Mouse (Mus musculus) brain, adult 2 months (tissue): ENCODE results near the gene Zcchc8.
"Not testable (repeated sequence)": the region's sequence is repeated elsewhere in the genome, so short reads cannot be mapped to it uniquely, and the experiment has no call there.

ENCODE experiments used
- DNase-seq: peaks from one replicate; pipeline ENCODE4 v3.0.0; 2011; ENCODE audit warnings: low read depth, low spot score

Gene Zcchc8

DNA sequence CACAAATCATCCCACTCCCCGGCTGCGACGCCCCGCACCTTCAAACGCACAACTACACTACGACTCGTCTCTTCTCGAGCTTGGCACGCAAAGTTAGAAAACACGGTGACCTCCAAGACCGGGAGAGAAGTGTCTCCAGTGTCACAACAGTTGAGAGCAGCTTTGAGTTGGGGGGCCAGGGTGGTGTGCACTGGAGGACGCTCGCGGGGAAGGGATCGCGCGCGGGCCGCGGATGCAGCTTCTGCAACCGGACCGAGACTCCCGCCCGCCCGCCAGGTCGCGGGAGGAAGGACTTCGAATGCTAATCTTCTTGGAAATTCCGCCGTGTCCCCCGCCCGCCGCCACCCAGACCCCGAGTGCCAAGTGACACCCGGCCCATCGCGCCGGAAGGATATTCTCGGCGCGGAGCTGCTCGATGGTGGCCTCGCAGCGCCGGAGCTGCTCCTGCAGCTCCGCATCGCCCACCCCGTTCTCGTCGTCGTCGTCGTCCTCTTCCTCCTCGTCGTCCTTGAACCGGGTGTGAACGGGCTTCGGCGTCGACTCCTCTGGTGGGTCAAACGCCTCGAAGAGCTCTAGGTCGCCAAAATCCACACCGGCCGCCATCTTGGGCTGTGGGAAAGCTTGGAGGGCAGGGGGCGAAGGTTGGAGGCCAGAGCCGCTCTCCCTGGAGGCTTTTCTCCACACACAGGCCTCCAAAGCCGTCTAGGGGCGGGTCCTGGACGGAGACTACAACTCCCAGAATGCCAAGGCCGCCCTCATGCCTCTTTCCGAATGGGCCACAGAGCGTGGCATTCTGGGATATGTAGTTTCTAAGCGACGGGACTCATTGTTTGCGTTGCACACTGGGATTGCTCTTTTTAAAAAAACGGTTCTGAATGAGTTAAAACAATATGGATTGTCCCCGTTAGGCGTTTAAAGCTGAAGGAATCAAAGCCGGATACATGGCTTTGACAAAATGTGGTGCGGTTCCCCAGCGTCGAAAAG lies at the start of gene Zcchc8:
Gene Zcchc8, minus strand, starts transcription at position 773 of the 984 bp plus-strand sequence.
- peak; percentile 99 for DNase-seq

DNA sequence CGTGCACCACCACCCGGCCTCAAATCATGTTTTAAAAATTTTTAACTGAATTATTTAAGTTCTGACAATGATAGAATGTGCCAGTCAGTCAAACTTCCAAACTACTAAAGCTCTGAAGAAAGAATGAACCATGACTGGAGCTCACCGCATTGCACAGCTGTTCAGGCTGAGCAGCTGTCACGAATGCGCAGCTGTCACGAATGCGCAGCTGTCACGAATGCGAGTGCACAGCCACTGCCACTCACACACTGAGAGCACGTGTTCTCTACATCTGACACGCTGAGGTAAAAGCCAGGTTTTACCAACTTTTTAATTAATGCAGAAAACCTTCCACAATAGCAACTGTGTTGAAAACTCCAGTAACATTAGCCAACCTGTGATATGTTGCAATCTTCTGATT lies 45.6 kb upstream of the Zcchc8 start:
- DNase-seq: not testable (repeated sequence)

DNA sequence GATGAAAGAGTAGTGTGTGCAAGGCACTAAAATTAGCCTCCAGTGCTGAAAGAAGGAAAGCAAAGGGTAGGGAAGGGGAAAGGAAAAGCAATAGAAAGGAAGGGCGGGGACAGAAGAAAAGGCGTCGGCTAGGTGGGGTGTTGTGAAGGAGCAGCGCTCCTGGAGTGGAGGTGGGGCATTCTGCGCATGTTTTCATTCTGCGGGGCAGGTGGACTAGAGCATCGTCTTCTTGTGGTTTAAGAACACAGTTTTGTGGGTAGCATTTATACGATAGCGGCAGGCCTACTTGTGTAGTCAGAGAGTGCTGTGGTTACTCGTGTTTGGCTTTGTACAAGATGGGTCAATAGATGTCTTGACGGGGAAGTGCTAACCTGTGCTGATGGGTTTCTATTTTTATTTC lies 44.6 kb upstream of the Zcchc8 start:
- DNase-seq: no peak

GRCm38 (mm10) chr5:123749065-123750064 lies 28.5 kb upstream of the Zcchc8 start, which contains the start of the genes Rsrc2 and Kntc1:
Gene Rsrc2 (minus strand): TSS chr5:123749414.
Gene Kntc1 (plus strand): TSS chr5:123749716.
- peak; percentile 100 for DNase-seq

GRCm38 (mm10) chr5:123748339-123749064 lies 27.6 kb upstream of the Zcchc8 start:
- DNase-seq: no peak

GRCm38 (mm10) chr5:123747604-123748003 lies 26.7 kb upstream of the Zcchc8 start:
- peak; percentile 21 for DNase-seq

DNA sequence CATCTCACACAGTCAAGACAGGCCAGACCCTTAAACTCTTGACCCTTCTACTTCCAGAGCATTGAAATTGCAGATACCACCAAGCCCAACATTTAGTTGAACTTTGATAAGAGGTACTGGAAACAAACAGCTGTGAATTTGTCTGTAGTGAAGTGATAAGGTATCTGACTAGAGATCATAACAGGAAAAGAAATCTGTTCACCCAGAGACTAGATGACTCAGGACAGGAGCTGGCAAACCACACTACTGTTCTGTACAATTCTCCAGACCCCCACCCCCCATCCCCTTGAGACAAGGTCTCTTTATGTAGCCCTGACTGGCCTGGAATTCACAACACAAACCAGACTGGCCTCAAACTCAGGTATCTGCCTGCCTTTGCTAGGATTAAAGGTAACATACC lies 25.4 kb upstream of the Zcchc8 start:
- no peak for DNase-seq

DNA sequence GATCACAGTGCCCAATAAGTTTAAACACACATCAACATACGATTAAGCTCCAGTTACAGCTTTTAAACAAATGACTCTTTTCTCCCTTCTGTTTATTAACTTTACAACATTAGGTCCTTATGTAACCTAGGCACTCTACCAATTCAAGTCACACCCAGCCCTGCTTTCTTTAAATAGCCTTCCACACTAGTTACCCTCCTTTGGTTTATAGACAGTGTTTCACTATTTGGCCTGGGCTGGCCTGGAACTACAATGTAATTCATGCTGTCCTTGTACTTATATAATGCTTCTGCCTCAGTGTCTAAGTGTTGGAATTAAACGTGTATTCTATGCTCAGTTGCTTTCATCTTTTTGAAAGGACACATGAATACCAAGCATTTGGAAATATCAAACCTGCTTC lies 23.5 kb upstream of the Zcchc8 start:
- DNase-seq: no peak

GRCm38 (mm10) chr5:123730981-123731380 lies 10.1 kb upstream of the Zcchc8 start:
- DNase-seq: no peak

DNA sequence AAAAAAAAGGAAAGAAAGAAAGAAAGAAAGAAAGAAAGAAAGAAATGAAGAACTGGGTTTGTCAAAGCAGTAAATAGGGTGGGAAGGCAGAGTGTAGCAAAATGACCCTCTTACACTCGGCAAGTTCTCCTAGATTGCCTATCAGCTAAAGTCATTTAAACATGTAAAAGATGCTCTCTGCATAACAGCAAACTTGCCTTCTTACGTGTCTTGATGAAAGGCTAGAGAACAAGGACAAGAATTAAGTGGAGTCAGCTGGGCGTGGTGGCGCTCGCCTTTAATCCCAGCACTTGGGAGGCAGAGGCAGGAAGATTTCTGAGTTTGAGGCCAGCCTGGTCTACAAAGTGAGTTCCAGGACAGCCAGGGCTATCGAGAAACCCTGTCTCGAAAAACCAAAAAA lies 2.9 kb upstream of the Zcchc8 start:
- DNase-seq: not testable (repeated sequence)

GRCm38 (mm10) chr5:123714622-123715021 lies 6.3 kb downstream of the Zcchc8 start:
- DNase-seq: no peak

GRCm38 (mm10) chr5:123713782-123714181 lies 7.1 kb downstream of the Zcchc8 start:
- no peak for DNase-seq

DNA sequence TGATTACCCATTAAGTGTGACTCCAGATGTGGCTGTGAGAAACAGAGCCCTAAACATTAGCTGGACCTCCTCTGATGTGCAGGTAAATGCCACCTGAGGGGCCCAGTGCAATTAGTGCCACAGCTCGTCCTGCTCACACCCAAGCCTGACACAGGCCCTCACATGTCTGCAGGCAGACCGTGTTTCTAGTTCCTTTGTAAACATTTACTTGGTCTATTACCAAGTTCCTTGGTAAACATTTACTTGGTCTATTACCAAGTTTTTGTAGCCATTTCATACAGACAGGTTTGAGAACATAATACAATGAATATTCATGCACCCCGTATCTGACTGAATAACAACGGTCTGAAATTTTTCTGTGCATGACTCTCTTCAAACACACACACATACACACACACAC lies 11.3 kb downstream of the Zcchc8 start:
- no peak for DNase-seq

GRCm38 (mm10) chr5:123708598-123708997 lies 12.3 kb downstream of the Zcchc8 start:
- DNase-seq: peak; percentile 37

DNA sequence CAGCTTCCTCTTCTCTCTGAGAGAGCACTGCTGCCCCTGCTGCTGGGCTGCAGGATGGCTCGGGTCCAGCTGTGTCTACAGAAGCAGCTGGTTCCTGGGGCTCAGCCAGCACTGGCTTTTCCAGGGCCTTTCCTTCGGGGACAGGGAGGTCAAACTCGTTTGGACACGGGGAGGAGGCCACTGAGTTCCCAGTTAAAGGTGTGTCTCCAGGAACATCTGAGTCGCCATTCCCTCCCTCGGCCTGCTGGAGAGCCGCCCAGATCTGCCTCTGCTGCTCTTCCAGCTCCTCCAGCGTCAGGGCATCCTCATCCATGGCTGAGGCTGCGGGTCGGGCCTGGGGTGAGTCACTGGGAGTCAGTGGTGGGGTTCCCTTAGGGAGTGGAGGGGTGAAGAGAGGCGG lies 20.3 kb downstream of the Zcchc8 start:
- DNase-seq: peak; percentile 59

DNA sequence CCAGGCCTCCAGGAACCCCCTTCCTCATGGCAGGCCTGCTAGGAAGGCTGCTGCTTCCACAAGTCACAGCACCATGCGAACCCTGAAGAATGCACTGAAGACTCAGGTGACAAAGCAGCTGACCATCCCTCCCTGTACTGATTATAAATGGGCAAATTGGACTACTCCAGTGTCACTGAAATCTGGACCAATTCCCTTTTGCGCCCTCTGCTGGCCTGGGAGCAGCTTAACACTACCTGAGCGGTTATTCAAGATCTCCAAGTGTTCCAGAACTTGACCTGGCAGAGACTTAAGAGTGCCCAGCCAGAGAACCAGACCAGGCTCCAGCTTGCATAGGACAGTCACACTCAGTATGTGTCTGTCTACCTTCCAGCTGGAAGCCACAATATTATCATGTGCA lies 21.7 kb downstream of the Zcchc8 start:
- peak; percentile 93 for DNase-seq

DNA sequence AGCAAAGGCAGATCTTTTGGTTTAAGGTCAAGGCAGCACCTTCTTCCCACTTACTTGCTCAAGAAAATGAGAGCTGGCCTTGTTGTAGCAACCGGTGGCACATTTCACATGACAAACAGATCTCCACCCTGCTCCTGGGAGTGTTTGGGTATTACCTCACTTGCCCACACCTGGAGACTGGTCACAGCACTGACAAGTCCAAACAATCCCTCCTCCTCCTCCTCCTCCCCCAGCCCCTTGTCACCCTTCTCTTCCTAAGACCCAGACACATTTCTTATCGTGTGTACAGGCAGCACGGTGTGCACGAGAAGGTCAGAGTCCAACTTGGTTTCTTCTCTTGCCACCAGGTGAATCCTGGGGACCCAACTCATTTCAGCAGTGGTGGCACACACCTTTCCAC lies 23.9 kb downstream of the Zcchc8 start:
- DNase-seq: no peak

DNA sequence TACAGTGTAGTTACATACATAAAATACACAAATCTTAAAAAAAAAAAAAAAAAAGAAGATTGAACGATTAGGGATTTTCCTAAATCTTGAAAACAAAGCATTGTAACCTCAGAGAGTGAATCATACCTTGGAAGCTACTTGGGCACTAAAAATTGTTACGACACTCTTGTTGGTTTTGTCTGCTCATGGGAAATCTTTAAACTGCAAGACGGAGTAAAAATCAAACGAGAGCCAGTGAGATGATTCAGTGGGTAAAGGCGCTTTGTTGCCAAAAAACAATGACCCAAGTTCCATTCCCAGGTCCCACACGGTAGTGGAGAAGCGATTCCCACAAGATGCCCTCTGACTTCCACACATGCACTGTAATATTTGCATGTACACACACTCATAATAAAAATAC lies 24.7 kb downstream of the Zcchc8 start:
- DNase-seq: no peak

- no peak for DNase-seq
These were observed 26.4 kb downstream of the Zcchc8 start for GRCm38 (mm10) chr5:123694468-123694867.

GRCm38 (mm10) chr5:123684221-123685144 lies 36.4 kb downstream of the Zcchc8 start, which contains the start of gene Clip1:
Gene Clip1 (minus strand): TSS chr5:123684618.
- peak; percentile 86 for DNase-seq
